In the genomic region with DNA sequence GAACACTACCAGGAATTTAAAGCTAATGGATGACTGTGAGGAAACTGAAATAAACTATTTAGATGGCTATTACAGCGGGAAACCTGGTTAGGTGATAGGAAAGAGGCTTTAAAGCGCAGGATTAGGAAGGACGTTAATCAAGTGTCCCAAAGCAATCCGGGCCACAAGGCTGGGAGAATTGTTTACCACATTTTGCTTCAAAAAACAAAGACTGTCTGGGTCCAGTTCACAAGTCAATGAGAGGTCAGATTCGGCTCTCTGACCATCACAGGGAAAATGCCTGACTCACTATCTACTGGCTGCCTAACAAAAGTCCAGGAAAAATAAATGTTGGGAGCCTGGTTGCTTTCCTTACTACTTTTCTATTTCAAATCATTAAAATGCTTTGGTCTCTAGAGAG, we compare ENCODE assay signal across 16 mouse cellular contexts. TPM values are rescaled to one million over a fixed set of nuclear protein-coding genes. Genes with fewer than 3 reads are reported as not detected.
A peak's percentile ranks its signal among the peaks of the same experiment; 100 is the strongest.
DNase-seq lines count a peak whose midpoint lies in the region; ATAC-seq and TF ChIP-seq lines count a peak whose summit lies in the region.
"Had no signal": no experiment of that assay in that cellular context is flagged by ENCODE, and none has a peak within 500 bp of the region (broad histone marks: within the 10 kb centered on the region; RNA-seq: fewer than 3 reads in every experiment).

No protein-coding gene starts in this region.

- no peaks in the 10 kb centered on the region for H3K27me3 ChIP-seq in hindbrain, embryonic 15.5 days
- H3K27me3 ChIP-seq in hindbrain, postnatal 0 days (ENCODE audit: insufficient read depth, low read length) = no peaks in the 10 kb centered on the region
- H3K27me3 ChIP-seq in neural tube, embryonic 15.5 days (replicated peaks) = no peaks in the 10 kb centered on the region
- H3K27me3 ChIP-seq: hindbrain, embryonic 13.5 days had no signal

- DNase-seq in cerebellum, adult 9-10 months = peak; percentile 23
- DNase-seq in cerebellum, postnatal 25 days = no peak
- DNase-seq in hindbrain, postnatal 0 days (ENCODE audit: low spot score) = no peak
- peak; percentile 22 for DNase-seq in neural tube, embryonic 10.5 days (ENCODE audit: extremely low spot score, low spot score)
- no peak for DNase-seq in cerebellum, adult 11 months
- no peak for DNase-seq in T-cell, adult 2 months (ENCODE audit: low spot score)
- DNase-seq: adrenal gland, postnatal 14 days; cerebellum, postnatal 36 days; forebrain, postnatal 0 days; gastrocnemius, postnatal 14 days; kidney, postnatal 36 days; left cerebral cortex, postnatal 4 days had no signal

- ATAC-seq in hindbrain, embryonic 15.5 days (ENCODE audit: low FRiP score, low read depth) = no peak
- ATAC-seq in hindbrain, postnatal 0 days = no peak
- ATAC-seq in neural tube, embryonic 15.5 days (ENCODE audit: low FRiP score) = no peak
- ATAC-seq: forebrain, postnatal 0 days; midbrain, embryonic 15.5 days had no signal

- no peak overlapping the region for H3K27ac ChIP-seq in hindbrain, embryonic 15.5 days (replicated peaks)
- no peak overlapping the region for H3K27ac ChIP-seq in hindbrain, postnatal 0 days
- no peak overlapping the region for H3K27ac ChIP-seq in neural tube, embryonic 15.5 days (replicated peaks)
- H3K27ac ChIP-seq: midbrain, embryonic 15.5 days had no signal

- no peak overlapping the region for H3K4me3 ChIP-seq in hindbrain, embryonic 15.5 days
- H3K4me3 ChIP-seq in hindbrain, postnatal 0 days (ENCODE audit: low read length) = no peak overlapping the region
- H3K4me3 ChIP-seq in neural tube, embryonic 15.5 days (replicated peaks) = no peak overlapping the region
- H3K4me3 ChIP-seq: hindbrain, embryonic 13.5 days; midbrain, embryonic 15.5 days had no signal

- peaks cover 34% of the 10 kb centered on the region for H3K4me1 ChIP-seq in hindbrain, embryonic 15.5 days (replicated peaks)
- peaks cover 10% of the 10 kb centered on the region; the same call in 1 of the 2 replicates for H3K4me1 ChIP-seq in hindbrain, postnatal 0 days (ENCODE audit: insufficient read depth, low read length)
- H3K4me1 ChIP-seq in neural tube, embryonic 15.5 days = peaks cover 37% of the 10 kb centered on the region

- WGBS in hindbrain, embryonic 15.5 days = 30% methylated on average over 5 of the region's 5 CpGs
- 43% methylated on average over 5 of the region's 5 CpGs for WGBS in hindbrain, postnatal 0 days
- WGBS in neural tube, embryonic 15.5 days = 20% methylated on average over 5 of the region's 5 CpGs

- 0 out of 2 replicates have a peak overlapping the region, but pooled peaks have one; percentile 1 for H3K4me2 ChIP-seq in hindbrain, embryonic 15.5 days
- no peak overlapping the region for H3K4me2 ChIP-seq in hindbrain, postnatal 0 days (ENCODE audit: low read depth, low read length)
- no peak overlapping the region for H3K4me2 ChIP-seq in neural tube, embryonic 15.5 days
- H3K4me2 ChIP-seq: midbrain, embryonic 15.5 days had no signal

- H3K9me3 ChIP-seq in hindbrain, embryonic 15.5 days = no peaks in the 10 kb centered on the region
- no peaks in the 10 kb centered on the region for H3K9me3 ChIP-seq in hindbrain, postnatal 0 days (ENCODE audit: low read length)
- H3K9me3 ChIP-seq in neural tube, embryonic 15.5 days (replicated peaks) = no peaks in the 10 kb centered on the region
- H3K9me3 ChIP-seq: hindbrain, embryonic 13.5 days; midbrain, embryonic 15.5 days had no signal

- no peak for TF ChIP-seq CTCF in hindbrain, postnatal 0 days (IDR thresholded peaks at IDR 0.05; ENCODE audit: low read depth)

- H3K9ac ChIP-seq in hindbrain, embryonic 15.5 days = no peak overlapping the region
- no peak overlapping the region for H3K9ac ChIP-seq in hindbrain, postnatal 0 days (replicated peaks; ENCODE audit: low read length)
- H3K9ac ChIP-seq in neural tube, embryonic 15.5 days (replicated peaks) = no peak overlapping the region
- H3K9ac ChIP-seq: forebrain, postnatal 0 days; midbrain, embryonic 15.5 days had no signal

- no peaks in the 10 kb centered on the region for H3K36me3 ChIP-seq in hindbrain, embryonic 15.5 days
- H3K36me3 ChIP-seq in hindbrain, postnatal 0 days (ENCODE audit: insufficient read depth, low read length) = no peaks in the 10 kb centered on the region
- H3K36me3 ChIP-seq in neural tube, embryonic 15.5 days = no peaks in the 10 kb centered on the region
- H3K36me3 ChIP-seq: hindbrain, embryonic 13.5 days; midbrain, embryonic 15.5 days had no signal

RNA-seq across cellular contexts. Expression of gene Meis1, which starts 4.6 kb away (rescaled TPM):
- 159 and 178 TPM in 2 replicates for polyA plus RNA-seq in hindbrain, embryonic 15.5 days (2015; fragmentation: Nextera tagmentation; extraction: Ambion mirVana)
- total RNA-seq in hindbrain, postnatal 0 days (2014; rRNA removed) = 89.3 and 99.4 TPM in 2 replicates
- 112 and 114 TPM in 2 replicates for polyA plus RNA-seq in hindbrain, postnatal 0 days (2015; fragmentation: Nextera tagmentation; extraction: Ambion mirVana)
- 156 and 166 TPM in 2 replicates for polyA plus RNA-seq in neural tube, embryonic 15.5 days (2015; fragmentation: Nextera tagmentation; extraction: Ambion mirVana)

Comparison
In these comparisons a context has a peak if more than half of its experiments do, and no peak if none do; other contexts are left out.
1. DNase-seq: peak in cerebellum, adult 9-10 months (single experiment) and neural tube, embryonic 10.5 days (single experiment); none in cerebellum, postnatal 25 days (0 of 2), hindbrain, postnatal 0 days (single experiment), cerebellum, adult 11 months (single experiment) and T-cell, adult 2 months (single experiment).